Comparison of ENCODE assay signal across 20 mouse cellular contexts in the genomic region with DNA sequence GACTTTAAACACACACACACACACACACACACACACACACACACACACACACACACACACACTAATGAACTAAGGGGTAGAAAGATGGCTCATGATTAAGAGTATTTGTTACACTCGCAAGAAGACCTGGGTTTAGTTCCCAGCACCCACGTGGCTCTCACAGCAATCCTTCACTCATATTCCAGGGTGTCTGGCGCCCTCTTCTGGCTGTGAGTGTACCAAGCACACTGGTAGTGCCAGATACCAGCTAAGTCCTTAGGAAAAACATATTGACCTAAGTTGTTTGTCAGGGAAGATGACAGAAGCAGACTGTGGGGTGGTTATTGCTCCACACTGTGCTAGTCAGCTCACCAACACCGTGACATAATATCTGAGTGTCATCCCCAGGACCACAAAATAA. TPM values are rescaled to one million over a fixed set of nuclear protein-coding genes. Genes with fewer than 3 reads are reported as not detected.
DNase-seq lines count a peak whose midpoint lies in the region; ATAC-seq and TF ChIP-seq lines count a peak whose summit lies in the region.
"Had no signal": no experiment of that assay in that cellular context is flagged by ENCODE, and none has a peak within 500 bp of the region (broad histone marks: within the 10 kb centered on the region; RNA-seq: fewer than 3 reads in every experiment).

No protein-coding gene starts in this region.

- H3K4me2 ChIP-seq in intestine, postnatal 0 days (replicated peaks; ENCODE audit: low read depth): no peak overlapping the region
- H3K4me2 ChIP-seq in intestine, embryonic 16.5 days (ENCODE audit: low read depth, low read length): no peak overlapping the region
- no peak overlapping the region for H3K4me2 ChIP-seq in midbrain, postnatal 0 days (ENCODE audit: low read depth, low read length, poor library complexity, severe bottlenecking)
- no peak overlapping the region for H3K4me2 ChIP-seq in midbrain, embryonic 13.5 days (replicated peaks)
- H3K4me2 ChIP-seq: heart, embryonic 15.5 days; hindbrain, embryonic 13.5 days; limb, embryonic 15.5 days had no signal

- no peak for DNase-seq in midbrain, postnatal 0 days (ENCODE audit: low spot score)
- no peak for DNase-seq in Patski (ENCODE audit: low read depth, low spot score)
- peak; percentile 26 for DNase-seq in splenic B cell, adult 2 months (ENCODE audit: low read depth, low spot score)
- no peak for DNase-seq in spleen, postnatal 36 days (ENCODE audit: low spot score in 2 of 2)
- DNase-seq: cerebellum, adult 11 months; forebrain, postnatal 0 days; gastrocnemius, postnatal 36 days; kidney, adult 9 months; lung, postnatal 4 days; retina, postnatal 1 day; thymus, adult 18-20 months had no signal

- no peaks in the 10 kb centered on the region for H3K9me3 ChIP-seq in intestine, postnatal 0 days (ENCODE audit: control insufficient read depth)
- no peaks in the 10 kb centered on the region for H3K9me3 ChIP-seq in intestine, embryonic 16.5 days (ENCODE audit: control insufficient read depth, low read length)
- no peaks in the 10 kb centered on the region for H3K9me3 ChIP-seq in midbrain, postnatal 0 days (ENCODE audit: low read length)
- no peaks in the 10 kb centered on the region for H3K9me3 ChIP-seq in midbrain, embryonic 13.5 days
- H3K9me3 ChIP-seq: heart, embryonic 15.5 days; hindbrain, embryonic 13.5 days; limb, embryonic 15.5 days had no signal

- H3K9ac ChIP-seq in intestine, postnatal 0 days (ENCODE audit: low read depth, low read length): no peak overlapping the region
- no peak overlapping the region for H3K9ac ChIP-seq in intestine, embryonic 16.5 days (ENCODE audit: low read depth, low read length)
- no peak overlapping the region for H3K9ac ChIP-seq in midbrain, postnatal 0 days (replicated peaks; ENCODE audit: low read length, poor library complexity, severe bottlenecking)
- H3K9ac ChIP-seq in midbrain, embryonic 13.5 days (replicated peaks): no peak overlapping the region
- H3K9ac ChIP-seq: forebrain, postnatal 0 days; heart, embryonic 15.5 days; hindbrain, embryonic 13.5 days; limb, embryonic 15.5 days had no signal

- no peak overlapping the region for H3K27ac ChIP-seq in intestine, postnatal 0 days (ENCODE audit: low read depth, low read length)
- H3K27ac ChIP-seq in intestine, embryonic 16.5 days (ENCODE audit: low read length): no peak overlapping the region
- H3K27ac ChIP-seq in midbrain, postnatal 0 days (ENCODE audit: low read depth, low read length): no peak overlapping the region
- H3K27ac ChIP-seq in midbrain, embryonic 13.5 days: no peak overlapping the region
- H3K27ac ChIP-seq: heart, embryonic 15.5 days; hindbrain, embryonic 13.5 days; limb, embryonic 15.5 days had no signal

- WGBS in intestine, postnatal 0 days: 83% methylated on average over 4 of the region's 4 CpGs
- 80% methylated on average over 4 of the region's 4 CpGs for WGBS in intestine, embryonic 16.5 days
- 89% methylated on average over 4 of the region's 4 CpGs for WGBS in midbrain, postnatal 0 days
- WGBS in midbrain, embryonic 13.5 days: 82% methylated on average over 4 of the region's 4 CpGs

- ATAC-seq in intestine, postnatal 0 days: no peak
- ATAC-seq in intestine, embryonic 16.5 days: no peak
- ATAC-seq in midbrain, postnatal 0 days (ENCODE audit: low FRiP score): no peak
- no peak for ATAC-seq in midbrain, embryonic 13.5 days
- ATAC-seq in Patski: no peak
- ATAC-seq in monocyte, adult 5-6 weeks (replicated peaks; ENCODE audit: insufficient number of reproducible peaks, low FRiP score, low TSS enrichment, poor library complexity, severe bottlenecking): no peak
- ATAC-seq: forebrain, postnatal 0 days; midbrain, embryonic 16.5 days had no signal

- no peaks in the 10 kb centered on the region for H3K36me3 ChIP-seq in intestine, postnatal 0 days (ENCODE audit: control insufficient read depth, insufficient read depth)
- H3K36me3 ChIP-seq in intestine, embryonic 16.5 days (ENCODE audit: control insufficient read depth, insufficient read depth, low read length): no peaks in the 10 kb centered on the region
- H3K36me3 ChIP-seq in midbrain, postnatal 0 days (ENCODE audit: insufficient read depth, low read length): no peaks in the 10 kb centered on the region
- peaks cover 4% of the 10 kb centered on the region; the same call in 1 of the 2 replicates for H3K36me3 ChIP-seq in midbrain, embryonic 13.5 days
- H3K36me3 ChIP-seq in splenic B cell, adult 2 months (ENCODE audit: control insufficient read depth, insufficient read depth, low read length, poor library complexity, severe bottlenecking): peaks cover 2% of the 10 kb centered on the region; the same call in 1 of the 2 replicates
- H3K36me3 ChIP-seq: heart, embryonic 15.5 days; limb, embryonic 15.5 days had no signal

- no peaks in the 10 kb centered on the region for H3K4me1 ChIP-seq in intestine, postnatal 0 days (replicated peaks; ENCODE audit: control insufficient read depth, insufficient read depth, low read length)
- H3K4me1 ChIP-seq in intestine, embryonic 16.5 days (ENCODE audit: control insufficient read depth, insufficient read depth, low read length): no peaks in the 10 kb centered on the region; the same call in 1 of the 2 replicates
- H3K4me1 ChIP-seq in midbrain, postnatal 0 days (ENCODE audit: insufficient read depth, low read length): no peaks in the 10 kb centered on the region
- H3K4me1 ChIP-seq in midbrain, embryonic 13.5 days (replicated peaks): no peaks in the 10 kb centered on the region
- H3K4me1 ChIP-seq: heart, embryonic 15.5 days; hindbrain, embryonic 13.5 days; limb, embryonic 15.5 days had no signal

- no peaks in the 10 kb centered on the region for H3K27me3 ChIP-seq in intestine, postnatal 0 days (replicated peaks; ENCODE audit: control insufficient read depth, insufficient read depth, low read length)
- H3K27me3 ChIP-seq in intestine, embryonic 16.5 days (replicated peaks; ENCODE audit: control insufficient read depth, insufficient read depth, low read length): no peaks in the 10 kb centered on the region
- H3K27me3 ChIP-seq in midbrain, postnatal 0 days (ENCODE audit: insufficient read depth, low read length): no peaks in the 10 kb centered on the region
- no peaks in the 10 kb centered on the region for H3K27me3 ChIP-seq in midbrain, embryonic 13.5 days
- H3K27me3 ChIP-seq in Patski: no peaks in the 10 kb centered on the region
- H3K27me3 ChIP-seq in splenic B cell, adult 2 months (ENCODE audit: control insufficient read depth, insufficient read depth, low read length, poor library complexity, severe bottlenecking): no peaks in the 10 kb centered on the region
- H3K27me3 ChIP-seq: heart, embryonic 15.5 days; hindbrain, embryonic 13.5 days; limb, embryonic 15.5 days had no signal

- CTCF ChIA-PET in Patski (lab: Charles Lee): no interaction called here

- H3K4me3 ChIP-seq in intestine, postnatal 0 days (ENCODE audit: low read depth, low read length): no peak overlapping the region
- H3K4me3 ChIP-seq in intestine, embryonic 16.5 days (ENCODE audit: low read length): no peak overlapping the region
- H3K4me3 ChIP-seq in midbrain, postnatal 0 days (ENCODE audit: low read depth, low read length): no peak overlapping the region
- no peak overlapping the region for H3K4me3 ChIP-seq in midbrain, embryonic 13.5 days (replicated peaks)
- H3K4me3 ChIP-seq: erythroblast, embryonic 14.5 days; heart, embryonic 15.5 days; hindbrain, embryonic 13.5 days; limb, embryonic 15.5 days had no signal

- in situ Hi-C loops in Patski (cut with MboI; ENCODE audit: low pct_unique_long_range_greater_than_20kb): no loop called here

- TF ChIP-seq CTCF in intestine, postnatal 0 days (IDR thresholded peaks at IDR 0.05; ENCODE audit: low read depth): peak; percentile 28; the same call in 1 of the 2 replicates
- TF ChIP-seq CTCF in midbrain, postnatal 0 days (IDR thresholded peaks at IDR 0.05): peak; percentile 31
- peak; percentile 42 for TF ChIP-seq CTCF in Patski (IDR thresholded peaks at IDR 0.05)

- POLR2A ChIA-PET in Patski (lab: Charles Lee): no interaction called here

RNA-seq across cellular contexts. Expression of gene Pcca, which starts 43.7 kb away (rescaled TPM):
- 5.9 and 7.7 TPM in 2 replicates for polyA plus RNA-seq in intestine, postnatal 0 days (2015; fragmentation: Nextera tagmentation; extraction: Ambion mirVana)
- polyA plus RNA-seq in intestine, embryonic 16.5 days (2015; fragmentation: Nextera tagmentation; extraction: Ambion mirVana): 17.3 and 18.3 TPM in 2 replicates
- 9.2 and 16.7 TPM in 2 replicates for total RNA-seq in midbrain, postnatal 0 days (2014; rRNA removed)
- 22.1 and 27.2 TPM in 2 replicates for polyA plus RNA-seq in midbrain, postnatal 0 days (2015; fragmentation: Nextera tagmentation; extraction: Ambion mirVana)
- polyA plus RNA-seq in midbrain, embryonic 13.5 days (2015; fragmentation: Nextera tagmentation; extraction: Ambion mirVana): 24.2 and 27.4 TPM in 2 replicates
- 63.1 TPM for polyA plus RNA-seq in Patski (2021)
- 17.2 to 34.0 TPM (median 25.9 TPM) in 3 replicates for total RNA-seq in monocyte, adult 5-6 weeks (2017)
